In genomic region chr4:130047331-130048202, GRCm38 (mm10) we compare ENCODE assay signal across 8 mouse cellular contexts. TPM values are rescaled to one million over a fixed set of nuclear protein-coding genes. Genes with fewer than 3 reads are reported as not detected.
A peak's percentile ranks its signal among the peaks of the same experiment; 100 is the strongest.
DNase-seq lines count a peak whose midpoint lies in the region; ATAC-seq lines count a peak whose summit lies in the region.

Gene Col16a1 (plus strand): TSS chr4:130047840.

- peaks cover 30% of the 10 kb centered on the region for H3K4me1 ChIP-seq in hindbrain, embryonic 16.5 days (ENCODE audit: control insufficient read depth, insufficient read depth, low read depth, low read length)

- H3K9ac ChIP-seq in hindbrain, embryonic 16.5 days (ENCODE audit: low read depth, low read length): peak within 1 kb of the TSS; percentile 63

- peak; percentile 82 for ATAC-seq in hindbrain, embryonic 16.5 days

- peak within 1 kb of the TSS; percentile 39 for H3K4me3 ChIP-seq in hindbrain, embryonic 16.5 days (ENCODE audit: low read length)

- peaks cover 2% of the 10 kb centered on the region; the same call in 1 of the 2 replicates for H3K27me3 ChIP-seq in hindbrain, embryonic 16.5 days (replicated peaks; ENCODE audit: control insufficient read depth, insufficient read depth, low read length)

- DNase-seq in adrenal gland, adult 2 months: peak; percentile 91
- peak; percentile 86 for DNase-seq in embryo, embryonic 10.5 days (ENCODE audit: low spot score)
- peak; percentile 99 for DNase-seq in gastrocnemius, postnatal 14 days
- DNase-seq in left cerebral cortex, adult 8-10 months (ENCODE audit: low spot score in 2 of 2): peak in 1 of 2 experiments; percentile 68
- DNase-seq in lung, postnatal 4 days: peak; percentile 93 to 96
- DNase-seq in right cerebral cortex, postnatal 36 days (ENCODE audit: low spot score in 2 of 2): peak; percentile 57 to 62
- DNase-seq in thymus, postnatal 10 days (ENCODE audit: low spot score in 2 of 2): no peak

- no peaks in the 10 kb centered on the region for H3K36me3 ChIP-seq in hindbrain, embryonic 16.5 days (ENCODE audit: control insufficient read depth, insufficient read depth, low read length)

- no peaks in the 10 kb centered on the region for H3K9me3 ChIP-seq in hindbrain, embryonic 16.5 days (ENCODE audit: control insufficient read depth, low read length)

- peak within 1 kb of the TSS; percentile 76 for H3K4me2 ChIP-seq in hindbrain, embryonic 16.5 days (ENCODE audit: low read length)

- WGBS in hindbrain, embryonic 16.5 days: 2% methylated on average over 34 of the region's 46 CpGs

- peak within 1 kb of the TSS; percentile 61 for H3K27ac ChIP-seq in hindbrain, embryonic 16.5 days (ENCODE audit: low read depth, low read length)

- intact Hi-C loops in gastrocnemius, postnatal 14 days (cut with DNase I; ENCODE audit: low total_unique reads): no loop called here

RNA-seq across cellular contexts. Expression of gene Col16a1, which starts in this region (rescaled TPM):
- total RNA-seq in adrenal gland, adult 2 months (2021): 10 to 100 TPM in 1 of 2 experiments, 1 to 10 TPM in 1; 9.2 to 15.8 TPM
- 15.7 and 23.4 TPM in 2 replicates for polyA plus RNA-seq in adrenal gland, adult 2 months (2012; rRNA removed)
- 10 to 100 TPM; 37.9 to 46.5 TPM for total RNA-seq in gastrocnemius, postnatal 14 days (2021)
- 11.8 and 16.2 TPM in 2 replicates for polyA plus RNA-seq in hindbrain, embryonic 16.5 days (2015; fragmentation: Nextera tagmentation; extraction: Ambion mirVana)
- total RNA-seq in left cerebral cortex, adult 8-10 months (2022): 10 to 100 TPM; 14.6 to 26.0 (median 18.3) TPM

Comparison
In these comparisons a context has a peak if more than half of its experiments do, and no peak if none do; other contexts are left out.
1. DNase-seq: peak in adrenal gland, adult 2 months (single experiment), embryo, embryonic 10.5 days (single experiment), gastrocnemius, postnatal 14 days (single experiment), lung, postnatal 4 days (2 of 2) and right cerebral cortex, postnatal 36 days (2 of 2); none in thymus, postnatal 10 days (0 of 2).